Mouse (Mus musculus) skeletal muscle tissue, postnatal 0 days (tissue): ENCODE data around the gene Nrde2. TPM values are rescaled to one million over a fixed set of nuclear protein-coding genes. Genes with fewer than 3 reads are reported as not detected.

Experiments used
- polyA plus RNA-seq: library from polyadenylated mRNA; unstranded; fragments of >200 nt; fragmentation: Nextera tagmentation; extraction: Ambion mirVana; gene quantifications from 2 replicates; pipeline ENCODE4 v1.2.1, GENCODE M21; 2015

Gene Nrde2
- polyA plus RNA-seq, result 6.8 and 7.3 TPM in 2 replicates

DNA sequence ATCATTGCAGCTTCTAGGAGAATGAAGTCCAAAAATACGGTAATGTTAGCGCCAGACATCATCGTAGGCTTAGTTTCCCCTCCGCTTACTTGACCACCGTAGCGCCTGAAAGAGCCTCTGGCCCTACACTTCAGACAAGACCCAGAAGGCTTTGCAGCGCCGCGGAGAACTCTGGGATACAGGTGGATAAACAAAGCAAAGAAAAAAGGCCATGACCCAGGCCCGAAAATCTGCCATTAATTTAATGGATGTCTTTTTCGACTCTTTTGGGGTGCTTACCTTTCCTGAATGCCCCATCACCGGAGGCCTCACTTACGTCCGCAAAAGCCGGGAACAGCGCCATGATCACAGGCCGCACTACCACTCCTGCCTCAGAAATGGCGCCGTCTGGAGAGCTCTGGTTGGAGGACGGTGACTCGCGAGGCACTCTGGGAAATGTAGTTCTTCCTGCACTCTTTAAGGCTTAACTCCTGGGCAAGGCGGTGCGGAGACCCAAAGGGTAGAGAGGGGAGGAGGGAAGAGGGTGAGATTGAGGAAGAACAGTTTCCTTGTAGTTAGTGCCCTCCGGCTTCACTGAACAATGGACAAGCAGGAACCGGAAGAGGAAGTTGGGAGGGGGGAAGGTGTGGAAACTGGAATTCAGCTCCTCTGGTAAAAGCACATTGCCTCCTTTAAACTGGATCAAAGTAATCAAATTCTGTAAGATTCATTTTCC, at the start of gene Nrde2:
Gene Nrde2, minus strand, starts transcription at position 393 of the 715 bp plus-strand sequence.

DNA sequence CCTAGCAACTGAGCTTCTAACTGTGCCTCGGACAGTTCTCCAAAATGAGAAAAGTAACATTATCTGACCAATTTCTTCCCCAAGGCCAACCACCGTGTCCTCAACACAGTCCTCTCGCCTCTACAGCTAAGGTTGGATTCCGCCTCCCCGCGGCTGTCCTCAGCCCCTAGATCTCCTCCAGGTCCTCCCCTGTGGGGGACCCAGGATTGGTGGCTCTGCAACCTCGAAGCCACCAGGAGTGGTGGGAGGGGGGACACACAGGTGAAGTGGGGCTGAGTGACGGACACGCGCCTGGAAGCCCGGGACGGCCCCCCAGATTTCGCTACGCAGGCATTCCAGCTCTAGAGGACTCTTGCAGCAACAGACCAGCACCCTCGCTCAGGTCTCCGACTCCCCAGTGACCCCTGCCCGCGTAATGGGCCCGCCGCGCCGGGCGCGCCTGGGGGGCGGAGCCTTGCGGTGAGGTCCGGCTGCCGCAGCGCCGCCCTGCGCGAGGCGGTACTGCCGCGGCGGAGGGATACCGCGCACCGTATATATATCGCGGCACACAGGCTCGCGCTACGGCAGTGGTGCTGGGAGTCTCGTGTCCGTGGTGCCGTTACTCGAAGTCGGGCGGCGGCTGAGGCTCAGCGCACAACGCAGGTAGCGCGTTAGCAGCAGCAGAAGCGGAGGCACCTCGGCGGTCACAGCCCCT, 39.7 kb upstream of the Nrde2 start, which contains the start of gene Calm1:
Gene Calm1, plus strand, starts transcription at position 469 of the 694 bp plus-strand sequence.

DNA sequence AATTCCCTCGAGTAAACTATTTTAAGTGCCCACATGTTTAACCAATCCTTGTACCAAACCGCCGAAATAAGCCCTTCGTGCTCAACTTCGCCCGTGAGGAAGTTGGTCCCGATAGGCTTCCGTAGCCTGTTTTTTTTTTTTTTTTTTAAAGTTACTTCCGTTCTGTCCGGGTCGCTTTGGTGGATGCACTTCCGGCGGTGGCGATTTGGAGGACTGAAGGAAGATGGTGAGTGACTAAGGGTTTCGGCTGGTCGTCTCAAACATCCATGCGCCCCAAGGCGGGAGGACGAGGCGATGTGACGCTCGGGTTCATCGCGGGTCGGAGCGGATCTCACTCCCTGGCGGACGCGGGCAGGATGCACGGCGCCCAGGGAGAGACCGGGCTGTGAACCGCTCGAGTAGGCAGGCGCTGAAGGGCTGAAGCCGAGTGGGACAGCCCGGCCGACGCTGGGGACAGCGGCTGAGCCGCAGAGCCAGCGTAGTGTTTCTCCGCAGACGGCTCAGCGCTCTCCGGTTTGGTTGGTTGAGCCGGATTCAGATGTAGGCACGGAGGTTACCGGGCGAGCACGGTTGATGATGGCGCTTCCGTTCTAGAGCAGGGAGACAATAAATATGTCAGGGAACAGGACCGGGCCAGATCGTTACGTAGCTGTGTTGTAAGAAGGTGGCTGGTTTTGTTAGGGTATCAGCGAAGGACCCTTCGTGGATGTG, 49.3 kb downstream of the Nrde2 start, which contains the start of gene Psmc1:
Gene Psmc1, plus strand, starts transcription at position 169 of the 711 bp plus-strand sequence.

Other genes starting within 250 kb of the Nrde2 start
- gene Kcnk13, start 195.2 kb downstream of the Nrde2 start, polyA plus RNA-seq, result 4.1 and 4.4 TPM in 2 replicates
- 245 and 263 TPM in 2 replicates for gene Psmc1, start 49.5 kb downstream of the Nrde2 start, polyA plus RNA-seq
- gene Calm1, start 39.8 kb upstream of the Nrde2 start, polyA plus RNA-seq, result 588 and 747 TPM in 2 replicates